Mouse (Mus musculus): ENCODE results near the gene Armc12. TPM values are rescaled to one million over a fixed set of nuclear protein-coding genes. Genes with fewer than 3 reads are reported as not detected.

Armc12 gene
- polyA plus RNA-seq, 1 experiment from 2014 or later = not detected

- Histone ChIP-seq H3K4me3 (replicated peaks; ENCODE audit: low read length) (no peak overlapping the region), H3K4me2 (replicated peaks) (no peak overlapping the region), H3K9me3 (ENCODE audit: control insufficient read depth, low read length) (no peaks in the 10 kb centered on the region), H3K9ac (no peak overlapping the region), H3K36me3 (replicated peaks; ENCODE audit: control insufficient read depth, insufficient read depth) (no peaks in the 10 kb centered on the region), H3K4me1 (replicated peaks; ENCODE audit: control insufficient read depth, insufficient read depth, low read length) (no peaks in the 10 kb centered on the region), H3K27ac (no peak overlapping the region), H3K27me3 (ENCODE audit: control insufficient read depth, insufficient read depth, low read length) (no peaks in the 10 kb centered on the region)
- DNase-seq (ENCODE audit: low spot score) = no peak
- ATAC-seq (ENCODE audit: low FRiP score) = no peak
Measured at GRCm38 (mm10) chr17:28565181-28565580, 34.6 kb downstream of the Armc12 start.

- no peak for DNase-seq (ENCODE audit: low spot score)
- 22% methylated on average over 3 of the region's 3 CpGs for WGBS
- Histone ChIP-seq H3K36me3 (replicated peaks; ENCODE audit: control insufficient read depth, insufficient read depth) (no peaks in the 10 kb centered on the region), H3K27ac (no peak overlapping the region), H3K4me1 (replicated peaks; ENCODE audit: control insufficient read depth, insufficient read depth, low read length) (no peaks in the 10 kb centered on the region), H3K9ac (no peak overlapping the region), H3K27me3 (ENCODE audit: control insufficient read depth, insufficient read depth, low read length) (no peaks in the 10 kb centered on the region), H3K9me3 (ENCODE audit: control insufficient read depth, low read length) (no peaks in the 10 kb centered on the region), H3K4me2 (replicated peaks) (no peak overlapping the region), H3K4me3 (replicated peaks; ENCODE audit: low read length) (no peak overlapping the region)
- ATAC-seq (ENCODE audit: low FRiP score) = no peak
Measured at GRCm38 (mm10) chr17:28567541-28567940, 36.9 kb downstream of the Armc12 start.

- no peak overlapping the region for H3K9ac ChIP-seq
- H3K27me3 ChIP-seq (ENCODE audit: control insufficient read depth, insufficient read depth, low read length) = no peaks in the 10 kb centered on the region
- ATAC-seq (ENCODE audit: low FRiP score) (no peak), DNase-seq (ENCODE audit: low spot score) (no peak)
- 85% methylated on average over 3 of the region's 3 CpGs for WGBS
- no peak overlapping the region for H3K4me2 ChIP-seq (replicated peaks)
- no peaks in the 10 kb centered on the region for H3K9me3 ChIP-seq (ENCODE audit: control insufficient read depth, low read length)
- no peak overlapping the region for H3K27ac ChIP-seq
- peaks cover 6% of the 10 kb centered on the region; the same call in 1 of the 2 replicates for H3K4me1 ChIP-seq (replicated peaks; ENCODE audit: control insufficient read depth, insufficient read depth, low read length)
- H3K4me3 ChIP-seq (replicated peaks; ENCODE audit: low read length) = no peak overlapping the region
- no peaks in the 10 kb centered on the region for H3K36me3 ChIP-seq (replicated peaks; ENCODE audit: control insufficient read depth, insufficient read depth)
Measured at GRCm38 (mm10) chr17:28571868-28572267, 41.3 kb downstream of the Armc12 start.

- Histone ChIP-seq H3K9me3 (ENCODE audit: control insufficient read depth, low read length) (no peaks in the 10 kb centered on the region), H3K9ac (no peak overlapping the region)
- WGBS = 84% methylated on average over 7 of the region's 7 CpGs
Measured at GRCm38 (mm10) chr17:28572521-28572920, 41.9 kb downstream of the Armc12 start.

GRCm38 (mm10) chr17:28572941-28573340 lies 42.3 kb downstream of the Armc12 start:
- WGBS = 88% methylated on average over 6 of the region's 6 CpGs
- no peak for ATAC-seq (ENCODE audit: low FRiP score)
- no peak overlapping the region for H3K4me2 ChIP-seq (replicated peaks)
- H3K27me3 ChIP-seq (ENCODE audit: control insufficient read depth, insufficient read depth, low read length) = no peaks in the 10 kb centered on the region
- H3K9ac ChIP-seq = no peak overlapping the region
- no peak overlapping the region for H3K4me3 ChIP-seq (replicated peaks; ENCODE audit: low read length)
- H3K4me1 ChIP-seq (replicated peaks; ENCODE audit: control insufficient read depth, insufficient read depth, low read length) = peaks cover 6% of the 10 kb centered on the region; the same call in 1 of the 2 replicates
- no peak for DNase-seq (ENCODE audit: low spot score)
- H3K36me3 ChIP-seq (replicated peaks; ENCODE audit: control insufficient read depth, insufficient read depth) = no peaks in the 10 kb centered on the region
- no peak overlapping the region for H3K27ac ChIP-seq
- H3K9me3 ChIP-seq (ENCODE audit: control insufficient read depth, low read length) = no peaks in the 10 kb centered on the region

More at GRCm38 (mm10) chr17:28572521-28572920, 41.9 kb downstream of the Armc12 start:
- DNase-seq (ENCODE audit: low spot score) (no peak), ATAC-seq (ENCODE audit: low FRiP score) (no peak)
- H3K27me3 ChIP-seq (ENCODE audit: control insufficient read depth, insufficient read depth, low read length) = no peaks in the 10 kb centered on the region
- H3K27ac ChIP-seq = no peak overlapping the region
- no peak overlapping the region for H3K4me2 ChIP-seq (replicated peaks)
- H3K4me3 ChIP-seq (replicated peaks; ENCODE audit: low read length) = no peak overlapping the region
- peaks cover 6% of the 10 kb centered on the region; the same call in 1 of the 2 replicates for H3K4me1 ChIP-seq (replicated peaks; ENCODE audit: control insufficient read depth, insufficient read depth, low read length)
- no peaks in the 10 kb centered on the region for H3K36me3 ChIP-seq (replicated peaks; ENCODE audit: control insufficient read depth, insufficient read depth)

- Histone ChIP-seq H3K9ac (peak within 1 kb of the TSS; percentile 50; the same call in 1 of the 2 replicates), H3K27ac (no peak within 1 kb of the TSS), H3K36me3 (replicated peaks; ENCODE audit: control insufficient read depth, insufficient read depth) (no peaks in the 10 kb centered on the region), H3K9me3 (ENCODE audit: control insufficient read depth, low read length) (no peaks in the 10 kb centered on the region), H3K4me3 (replicated peaks; ENCODE audit: low read length) (peak within 1 kb of the TSS; percentile 33), H3K27me3 (ENCODE audit: control insufficient read depth, insufficient read depth, low read length) (no peaks in the 10 kb centered on the region), H3K4me1 (replicated peaks; ENCODE audit: control insufficient read depth, insufficient read depth, low read length) (peaks cover 6% of the 10 kb centered on the region; the same call in 1 of the 2 replicates), H3K4me2 (replicated peaks) (peak within 1 kb of the TSS; percentile 64)
- DNase-seq (ENCODE audit: low spot score) (peak; percentile 68), ATAC-seq (ENCODE audit: low FRiP score) (peak; percentile 81)
- WGBS = 19% methylated on average over 44 of the region's 50 CpGs
Measured at GRCm38 (mm10) chr17:28575244-28576125, 44.9 kb downstream of the Armc12 start, which contains the start of gene Lhfpl5. Lhfpl5 (plus strand) TSS chr17:28575641.

- no peak for ATAC-seq (ENCODE audit: low FRiP score)
- Histone ChIP-seq H3K9me3 (ENCODE audit: control insufficient read depth, low read length) (no peaks in the 10 kb centered on the region), H3K27me3 (ENCODE audit: control insufficient read depth, insufficient read depth, low read length) (no peaks in the 10 kb centered on the region), H3K4me1 (replicated peaks; ENCODE audit: control insufficient read depth, insufficient read depth, low read length) (peaks cover 5% of the 10 kb centered on the region; the same call in 1 of the 2 replicates), H3K27ac (no peak overlapping the region), H3K36me3 (replicated peaks; ENCODE audit: control insufficient read depth, insufficient read depth) (no peaks in the 10 kb centered on the region), H3K9ac (no peak overlapping the region), H3K4me2 (replicated peaks) (no peak overlapping the region), H3K4me3 (replicated peaks; ENCODE audit: low read length) (no peak overlapping the region)
- DNase-seq (ENCODE audit: low spot score) = peak; percentile 61
- 8% methylated on average over 9 of the region's 9 CpGs for WGBS
Measured at GRCm38 (mm10) chr17:28580396-28580795, 49.8 kb downstream of the Armc12 start.

GRCm38 (mm10) chr17:28581056-28581455 lies 50.5 kb downstream of the Armc12 start:
- Histone ChIP-seq H3K4me3 (replicated peaks; ENCODE audit: low read length) (no peak overlapping the region), H3K27ac (no peak overlapping the region), H3K9me3 (ENCODE audit: control insufficient read depth, low read length) (no peaks in the 10 kb centered on the region), H3K27me3 (ENCODE audit: control insufficient read depth, insufficient read depth, low read length) (no peaks in the 10 kb centered on the region), H3K4me1 (replicated peaks; ENCODE audit: control insufficient read depth, insufficient read depth, low read length) (no peaks in the 10 kb centered on the region), H3K9ac (no peak overlapping the region), H3K36me3 (replicated peaks; ENCODE audit: control insufficient read depth, insufficient read depth) (no peaks in the 10 kb centered on the region), H3K4me2 (replicated peaks) (no peak overlapping the region)
- no peak for DNase-seq (ENCODE audit: low spot score)
- WGBS = 64% methylated on average over 2 of the region's 2 CpGs
- ATAC-seq (ENCODE audit: low FRiP score) = no peak

- ATAC-seq (ENCODE audit: low FRiP score) = no peak
- WGBS = 91% methylated on average over 3 of the region's 3 CpGs
- Histone ChIP-seq H3K4me2 (replicated peaks) (no peak overlapping the region), H3K27ac (no peak overlapping the region), H3K4me3 (replicated peaks; ENCODE audit: low read length) (no peak overlapping the region), H3K36me3 (replicated peaks; ENCODE audit: control insufficient read depth, insufficient read depth) (peaks cover 49% of the 10 kb centered on the region), H3K27me3 (ENCODE audit: control insufficient read depth, insufficient read depth, low read length) (no peaks in the 10 kb centered on the region), H3K9ac (no peak overlapping the region), H3K4me1 (replicated peaks; ENCODE audit: control insufficient read depth, insufficient read depth, low read length) (no peaks in the 10 kb centered on the region), H3K9me3 (ENCODE audit: control insufficient read depth, low read length) (no peaks in the 10 kb centered on the region)
- DNase-seq (ENCODE audit: low spot score) = no peak
Measured at GRCm38 (mm10) chr17:28586509-28586908, 55.9 kb downstream of the Armc12 start.

All from hindbrain, embryonic 14.5 days (tissue).